Mouse (Mus musculus): Measurements from ENCODE around the gene Hist1h3i. TPM values are rescaled to one million over a fixed set of nuclear protein-coding genes. Genes with fewer than 3 reads are reported as not detected.
"Not testable (repeated sequence)": the region's sequence is repeated elsewhere in the genome, so short reads cannot be mapped to it uniquely, and the experiment has no call there.

Gene Hist1h3i
- polyA plus RNA-seq, 1 experiment from 2014 or later: 84.8 TPM

DNA sequence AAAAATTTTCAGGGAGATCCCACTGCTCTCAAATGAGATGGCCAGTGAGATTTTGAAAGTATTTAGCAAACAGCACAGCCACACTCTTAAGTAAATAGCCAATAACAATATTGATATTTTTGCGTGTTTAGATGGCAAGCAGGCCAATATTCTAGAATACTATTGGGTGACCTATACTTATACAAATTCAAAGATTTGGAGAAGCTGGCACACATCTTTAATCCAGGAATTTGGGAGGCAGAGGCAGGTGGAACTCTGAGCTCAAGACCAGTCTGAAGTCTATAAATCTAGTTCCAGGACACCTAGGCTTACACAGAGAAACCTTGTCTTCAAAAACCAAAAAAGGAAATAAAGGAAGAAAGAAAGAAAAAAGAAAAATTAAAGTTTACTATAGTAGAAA, 1.5 kb downstream of the Hist1h3i start:
- H3K27ac ChIP-seq (replicated peaks in 1 of 2; ENCODE audit: control insufficient read depth in 1 of 2, insufficient read depth in 1 of 2, low read depth in 2 of 2, low read length in 2 of 2): no peak overlapping the region

DNA sequence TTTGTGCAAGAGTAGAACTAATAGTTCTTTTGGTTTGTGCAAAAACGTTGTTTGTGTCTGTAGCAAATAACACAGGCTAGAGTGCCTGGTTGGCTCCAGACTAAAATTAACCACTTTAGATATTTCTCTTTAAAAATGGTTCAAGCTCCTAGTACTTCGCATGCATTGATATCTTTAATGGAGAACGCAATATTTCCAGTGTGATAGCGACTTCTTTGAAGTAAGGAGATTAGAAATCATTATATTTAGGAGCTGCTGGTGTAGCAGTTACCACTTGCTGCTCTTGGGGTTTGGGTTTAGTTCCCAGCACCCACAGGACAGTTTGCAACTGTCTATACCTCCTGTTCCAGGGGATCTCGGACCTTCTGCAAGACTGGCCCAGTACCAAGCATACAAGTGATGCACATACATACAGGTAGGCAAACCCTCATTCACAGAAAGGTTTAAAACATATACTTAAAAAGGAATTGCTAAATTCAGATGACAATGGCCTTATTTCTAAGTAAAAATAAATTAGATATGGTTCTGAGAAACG, 2.1 kb downstream of the Hist1h3i start:
- no peak for ATAC-seq (ENCODE audit: insufficient number of reproducible peaks, insufficient read depth, low FRiP score, low read depth)
- 41% methylated on average over 6 of the region's 6 CpGs for WGBS
- peak overlapping the region; percentile 92 for H3K4me2 ChIP-seq (ENCODE audit: low read length)
- H3K9ac ChIP-seq (ENCODE audit: low read length): peak overlapping the region; percentile 84
- H3K4me1 ChIP-seq (ENCODE audit: control insufficient read depth in 2 of 2, insufficient read depth in 2 of 2, low read length in 2 of 2): peaks cover 6 to 29% of the 10 kb centered on the region in 2 experiments
- peak overlapping the region in 1 of 2 experiments; percentile 88; a peak in 3 of 4 replicates for H3K27ac ChIP-seq (replicated peaks in 1 of 2; ENCODE audit: control insufficient read depth in 1 of 2, insufficient read depth in 1 of 2, low read depth in 2 of 2, low read length in 2 of 2)
- no peaks in the 10 kb centered on the region for H3K9me3 ChIP-seq (ENCODE audit: control insufficient read depth, low read length)
- H3K36me3 ChIP-seq (ENCODE audit: control insufficient read depth, insufficient read depth, low read length): no peaks in the 10 kb centered on the region
- no peaks in the 10 kb centered on the region for H3K27me3 ChIP-seq (ENCODE audit: control insufficient read depth, insufficient read depth, low read length)
- peak overlapping the region in 1 of 2 experiments; percentile 60; a peak in 2 of 4 replicates for H3K4me3 ChIP-seq (ENCODE audit: control insufficient read depth in 1 of 2, insufficient read depth in 1 of 2, low read depth in 1 of 2, low read length in 2 of 2)

More for the DNA sequence above, 1.5 kb downstream of the Hist1h3i start:
- WGBS: 94% methylated on average over 1 of the region's 1 CpGs
- ATAC-seq (ENCODE audit: insufficient number of reproducible peaks, insufficient read depth, low FRiP score, low read depth): no peak
- Histone ChIP-seq H3K4me1 (ENCODE audit: control insufficient read depth in 2 of 2, insufficient read depth in 2 of 2, low read length in 2 of 2) (peaks cover 7 to 34% of the 10 kb centered on the region in 2 experiments), H3K36me3 (ENCODE audit: control insufficient read depth, insufficient read depth, low read length) (no peaks in the 10 kb centered on the region), H3K9me3 (ENCODE audit: control insufficient read depth, low read length) (no peaks in the 10 kb centered on the region), H3K27me3 (ENCODE audit: control insufficient read depth, insufficient read depth, low read length) (no peaks in the 10 kb centered on the region), H3K4me3 (ENCODE audit: control insufficient read depth in 1 of 2, insufficient read depth in 1 of 2, low read depth in 1 of 2, low read length in 2 of 2) (no peak overlapping the region), H3K9ac (ENCODE audit: low read length) (no peak overlapping the region), H3K4me2 (ENCODE audit: low read length) (no peak overlapping the region)

DNA sequence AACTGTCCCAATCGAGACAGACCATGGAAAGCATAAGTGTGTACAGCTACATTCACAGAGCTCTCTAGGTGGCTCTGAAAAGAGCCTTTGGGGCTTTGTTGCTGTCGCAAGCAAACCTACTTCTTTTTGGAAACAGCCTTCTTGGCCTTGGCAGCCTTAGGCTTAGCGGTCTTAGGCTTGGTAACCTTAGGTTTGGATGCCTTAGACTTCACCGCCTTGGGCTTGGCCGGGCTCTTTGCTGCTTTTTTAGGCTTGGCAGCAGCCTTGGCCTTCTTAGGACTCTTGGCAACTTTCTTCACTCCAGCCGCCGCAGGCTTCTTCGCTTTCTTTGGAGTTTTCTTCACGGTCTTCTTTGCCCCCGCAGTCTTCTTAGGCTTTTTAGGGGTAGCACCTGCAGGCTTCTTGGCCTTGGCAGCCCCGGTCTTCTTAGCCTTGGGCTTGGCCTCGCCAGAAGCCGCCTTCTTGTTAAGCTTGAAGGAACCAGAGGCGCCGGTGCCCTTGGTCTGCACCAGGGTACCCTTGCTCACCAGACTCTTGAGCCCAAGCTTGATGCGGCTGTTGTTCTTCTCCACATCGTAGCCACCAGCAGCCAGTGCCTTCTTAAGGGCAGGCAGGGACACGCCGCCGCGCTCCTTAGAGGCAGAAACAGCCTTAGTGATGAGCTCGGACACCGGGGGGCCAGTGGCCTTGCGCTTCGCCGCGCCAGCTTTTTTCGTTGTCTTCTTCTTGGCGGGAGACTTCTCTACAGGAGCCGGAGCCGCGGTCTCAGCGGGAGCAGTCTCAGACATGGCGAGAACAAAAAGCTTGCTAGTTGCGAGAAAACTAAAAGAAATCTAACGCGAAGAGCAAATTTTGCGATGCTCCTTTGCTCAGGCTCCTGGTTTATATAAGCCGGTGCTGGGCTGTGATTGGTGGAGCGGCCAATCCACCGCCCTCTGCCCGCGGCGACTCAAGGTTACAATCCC, 3.1 kb downstream of the Hist1h3i start, which contains the start of gene Hist1h1b:
Gene Hist1h1b, minus strand, starts transcription at position 859 of the 965 bp plus-strand sequence.
- Histone ChIP-seq H3K4me1 (ENCODE audit: control insufficient read depth in 2 of 2, insufficient read depth in 2 of 2, low read length in 2 of 2) (peaks cover 5 to 24% of the 10 kb centered on the region in 2 experiments; a peak in 3 of 4 replicates), H3K4me2 (ENCODE audit: low read length) (peak within 1 kb of the TSS; percentile 92), H3K9me3 (ENCODE audit: control insufficient read depth, low read length) (no peaks in the 10 kb centered on the region), H3K27ac (replicated peaks in 1 of 2; ENCODE audit: control insufficient read depth in 1 of 2, insufficient read depth in 1 of 2, low read depth in 2 of 2, low read length in 2 of 2) (peak within 1 kb of the TSS; percentile 77 to 88), H3K36me3 (ENCODE audit: control insufficient read depth, insufficient read depth, low read length) (no peaks in the 10 kb centered on the region), H3K4me3 (ENCODE audit: control insufficient read depth in 1 of 2, insufficient read depth in 1 of 2, low read depth in 1 of 2, low read length in 2 of 2) (peak within 1 kb of the TSS; percentile 60 to 84), H3K27me3 (ENCODE audit: control insufficient read depth, insufficient read depth, low read length) (no peaks in the 10 kb centered on the region), H3K9ac (ENCODE audit: low read length) (peak within 1 kb of the TSS; percentile 84)
- 1% methylated on average over 44 of the region's 44 CpGs for WGBS
- ATAC-seq (ENCODE audit: insufficient number of reproducible peaks, insufficient read depth, low FRiP score, low read depth): 0 out of 2 replicates have a peak, but pooled peaks have one; percentile 19

DNA sequence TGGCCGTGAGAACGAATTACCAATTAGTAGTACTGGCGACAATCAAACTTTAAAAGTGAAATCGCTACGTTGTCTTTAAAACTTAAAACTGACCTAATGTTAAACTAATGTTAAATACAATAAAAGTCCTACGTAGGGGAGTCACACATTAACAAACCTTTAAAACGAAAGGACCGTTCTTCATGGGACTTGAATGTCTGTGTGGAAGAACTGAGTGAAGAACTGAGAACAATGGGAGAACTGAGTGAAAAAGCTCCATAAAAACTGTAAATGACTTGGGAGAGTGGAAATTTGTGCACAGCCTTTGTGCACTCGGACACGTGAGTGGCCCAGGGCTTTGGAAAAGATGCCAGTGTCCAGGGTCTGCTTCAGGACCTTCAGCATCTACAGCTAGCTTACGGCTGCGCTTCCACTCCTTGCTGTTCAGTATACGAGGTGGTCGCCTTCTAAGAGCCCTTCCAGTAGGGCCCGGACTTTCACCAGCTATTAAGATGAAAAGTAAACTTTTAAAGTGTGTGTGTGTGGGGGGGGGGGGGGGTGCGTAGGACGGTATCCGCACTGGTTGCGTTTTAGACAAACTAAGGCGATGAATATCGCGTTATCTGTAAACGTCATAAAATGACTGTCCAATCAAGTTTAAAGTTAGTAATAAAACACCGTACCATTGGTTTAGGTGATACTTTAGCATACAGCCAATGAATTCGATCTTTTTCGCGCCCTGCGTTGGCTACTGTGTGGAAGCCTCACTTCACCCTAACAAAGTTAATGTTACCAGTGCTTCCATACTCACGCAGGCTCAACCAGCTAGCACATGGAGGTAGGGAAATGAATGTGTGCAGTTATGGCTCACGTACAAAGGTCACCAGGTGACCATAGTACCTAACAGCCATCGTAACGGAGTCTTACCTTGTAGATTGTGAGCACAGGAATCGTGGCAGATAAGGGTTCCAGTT, 4.1 kb downstream of the Hist1h3i start:
- H3K4me3 ChIP-seq (ENCODE audit: control insufficient read depth in 1 of 2, insufficient read depth in 1 of 2, low read depth in 1 of 2, low read length in 2 of 2): peak overlapping the region; percentile 60 to 84
- no peaks in the 10 kb centered on the region for H3K36me3 ChIP-seq (ENCODE audit: control insufficient read depth, insufficient read depth, low read length)
- no peaks in the 10 kb centered on the region for H3K9me3 ChIP-seq (ENCODE audit: control insufficient read depth, low read length)
- 7% methylated on average over 33 of the region's 33 CpGs for WGBS
- H3K4me1 ChIP-seq (ENCODE audit: control insufficient read depth in 2 of 2, insufficient read depth in 2 of 2, low read length in 2 of 2): peaks cover 5 to 20% of the 10 kb centered on the region in 2 experiments; a peak in 3 of 4 replicates
- H3K4me2 ChIP-seq (ENCODE audit: low read length): peak overlapping the region; percentile 92
- H3K9ac ChIP-seq (ENCODE audit: low read length): peak overlapping the region; percentile 84
- ATAC-seq (ENCODE audit: insufficient number of reproducible peaks, insufficient read depth, low FRiP score, low read depth): peak; percentile 80
- peak overlapping the region; percentile 82 to 88 for H3K27ac ChIP-seq (replicated peaks in 1 of 2; ENCODE audit: control insufficient read depth in 1 of 2, insufficient read depth in 1 of 2, low read depth in 2 of 2, low read length in 2 of 2)
- H3K27me3 ChIP-seq (ENCODE audit: control insufficient read depth, insufficient read depth, low read length): no peaks in the 10 kb centered on the region

DNA sequence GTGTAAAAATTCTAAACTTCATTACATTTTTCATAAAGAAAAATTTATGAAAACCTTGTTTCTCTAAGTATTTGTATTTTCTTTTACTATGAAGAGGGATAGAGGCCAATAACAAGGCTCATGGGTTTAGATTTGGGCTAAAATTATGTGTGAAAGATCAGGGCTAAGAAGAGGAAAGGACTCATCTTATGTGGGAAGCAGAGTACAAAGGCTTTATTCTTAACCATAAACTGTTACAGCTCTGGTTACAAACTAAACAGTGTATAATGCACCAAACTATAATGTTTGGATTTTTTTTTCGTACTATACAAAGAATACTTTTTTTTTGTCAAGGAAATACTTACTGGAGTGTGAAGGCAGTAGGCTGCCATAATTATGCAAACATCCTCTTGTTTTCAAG, 27.5 kb downstream of the Hist1h3i start:
- Histone ChIP-seq H3K4me3 (ENCODE audit: control insufficient read depth in 1 of 2, insufficient read depth in 1 of 2, low read depth in 1 of 2, low read length in 2 of 2) (peak overlapping the region in 1 of 2 experiments; percentile 37; a peak in 2 of 4 replicates), H3K27me3 (ENCODE audit: control insufficient read depth, insufficient read depth, low read length) (no peaks in the 10 kb centered on the region), H3K4me1 (ENCODE audit: control insufficient read depth in 2 of 2, insufficient read depth in 2 of 2, low read length in 2 of 2) (peaks cover 0 to 23% of the 10 kb centered on the region in 2 experiments; a peak in 2 of 4 replicates), H3K36me3 (ENCODE audit: control insufficient read depth, insufficient read depth, low read length) (no peaks in the 10 kb centered on the region), H3K27ac (replicated peaks in 1 of 2; ENCODE audit: control insufficient read depth in 1 of 2, insufficient read depth in 1 of 2, low read depth in 2 of 2, low read length in 2 of 2) (no peak overlapping the region), H3K4me2 (ENCODE audit: low read length) (peak overlapping the region; percentile 61), H3K9ac (ENCODE audit: low read length) (peak overlapping the region; percentile 62), H3K9me3 (ENCODE audit: control insufficient read depth, low read length) (no peaks in the 10 kb centered on the region)
- no peak for ATAC-seq (ENCODE audit: insufficient number of reproducible peaks, insufficient read depth, low FRiP score, low read depth)
- WGBS: 84% methylated on average over 1 of the region's 1 CpGs

DNA sequence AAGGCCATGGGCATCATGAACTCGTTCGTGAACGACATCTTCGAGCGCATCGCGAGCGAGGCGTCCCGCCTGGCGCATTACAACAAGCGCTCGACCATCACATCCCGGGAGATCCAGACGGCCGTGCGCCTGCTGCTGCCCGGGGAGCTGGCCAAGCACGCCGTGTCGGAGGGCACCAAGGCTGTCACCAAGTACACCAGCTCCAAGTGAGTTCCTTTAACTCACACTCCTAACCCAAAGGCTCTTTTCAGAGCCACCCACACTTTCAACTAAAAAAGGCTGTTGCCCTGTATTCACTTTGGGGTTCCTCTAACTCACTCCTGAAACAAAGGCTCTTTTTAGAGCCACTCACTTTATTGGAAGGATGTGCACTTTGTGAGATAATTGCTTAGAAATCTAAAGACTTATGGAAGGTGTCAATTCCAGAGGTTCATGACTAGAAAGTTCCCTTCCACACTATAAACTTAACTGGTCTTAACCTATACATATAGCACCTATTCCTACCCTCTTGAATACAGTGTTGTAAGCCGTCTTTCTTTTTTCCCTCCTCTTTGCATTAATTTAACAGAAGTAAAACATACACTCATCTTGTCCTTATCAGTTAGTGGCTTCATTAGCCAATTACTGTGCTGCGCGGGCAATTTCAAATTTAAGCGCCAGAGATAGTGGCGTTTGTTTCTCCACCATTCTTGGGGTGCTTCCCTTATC, 28.7 kb downstream of the Hist1h3i start:
- ATAC-seq (ENCODE audit: insufficient number of reproducible peaks, insufficient read depth, low FRiP score, low read depth): peak; percentile 7; the same call in 1 of the 2 replicates
- not testable (repeated sequence) for H3K36me3 ChIP-seq (ENCODE audit: control insufficient read depth, insufficient read depth, low read length); H3K9me3 ChIP-seq (ENCODE audit: control insufficient read depth, low read length); H3K27me3 ChIP-seq (ENCODE audit: control insufficient read depth, insufficient read depth, low read length)
- Histone ChIP-seq H3K9ac (ENCODE audit: low read length) (peak overlapping the region; percentile 69), H3K4me3 (ENCODE audit: control insufficient read depth in 1 of 2, insufficient read depth in 1 of 2, low read depth in 1 of 2, low read length in 2 of 2) (peak overlapping the region; percentile 37 to 59), H3K4me1 (ENCODE audit: control insufficient read depth in 2 of 2, insufficient read depth in 2 of 2, low read length in 2 of 2) (peaks cover 1 to 26% of the 10 kb centered on the region in 2 experiments; a peak in 3 of 4 replicates), H3K27ac (replicated peaks in 1 of 2; ENCODE audit: control insufficient read depth in 1 of 2, insufficient read depth in 1 of 2, low read depth in 2 of 2, low read length in 2 of 2) (peak overlapping the region; percentile 88 to 94), H3K4me2 (ENCODE audit: low read length) (peak overlapping the region; percentile 61)
- WGBS: 1% methylated on average over 12 of the region's 26 CpGs

All from heart, embryonic 14.5 days (tissue).